Mouse (Mus musculus) left cerebral cortex, adult 11 months (tissue): ENCODE data around the gene Pllp.

Experiments
- DNase-seq: peaks from one replicate; pipeline ENCODE4 v3.0.0; 2022; ENCODE audit warnings: low spot score

The Pllp gene

DNA sequence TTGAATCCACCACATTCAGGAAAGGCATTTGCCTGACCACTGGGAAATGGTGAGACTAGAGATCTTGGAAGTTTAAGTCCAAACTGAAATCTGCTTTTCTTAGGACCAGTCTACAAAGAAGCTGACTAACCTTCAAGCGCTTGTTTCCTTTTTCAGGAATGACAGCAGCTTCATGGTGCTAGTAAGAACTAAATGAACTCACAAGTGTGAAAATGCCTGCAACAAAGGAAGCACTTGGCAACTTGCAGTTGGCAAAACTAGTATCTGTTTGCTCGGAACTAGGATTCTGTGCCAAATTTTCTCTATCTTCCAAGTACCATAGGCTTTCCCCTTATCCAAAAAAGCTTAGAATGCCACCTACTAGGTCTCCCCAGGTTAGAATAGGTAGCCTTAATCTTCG is 49.9 kb downstream of the Pllp start:
- DNase-seq, result no peak

DNA sequence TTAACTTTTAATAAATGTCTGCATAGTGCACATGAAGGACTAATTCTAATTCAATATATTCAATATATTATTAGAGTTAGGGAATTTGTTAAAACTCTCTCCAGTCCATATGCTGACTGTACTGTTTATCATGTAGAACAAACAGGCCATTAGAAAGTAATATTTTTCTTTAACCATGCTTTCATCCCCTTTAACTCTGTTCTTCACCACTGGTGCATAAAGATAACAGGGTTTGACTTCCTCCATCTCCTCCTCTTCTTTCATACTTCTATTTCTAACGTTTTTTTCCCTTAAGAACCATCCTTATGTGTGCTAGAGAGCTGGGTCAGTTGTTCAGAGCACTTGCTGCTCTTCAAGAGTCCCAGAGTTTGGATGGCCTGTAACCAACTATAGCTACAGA is 50.9 kb downstream of the Pllp start:
- no peak for DNase-seq

DNA sequence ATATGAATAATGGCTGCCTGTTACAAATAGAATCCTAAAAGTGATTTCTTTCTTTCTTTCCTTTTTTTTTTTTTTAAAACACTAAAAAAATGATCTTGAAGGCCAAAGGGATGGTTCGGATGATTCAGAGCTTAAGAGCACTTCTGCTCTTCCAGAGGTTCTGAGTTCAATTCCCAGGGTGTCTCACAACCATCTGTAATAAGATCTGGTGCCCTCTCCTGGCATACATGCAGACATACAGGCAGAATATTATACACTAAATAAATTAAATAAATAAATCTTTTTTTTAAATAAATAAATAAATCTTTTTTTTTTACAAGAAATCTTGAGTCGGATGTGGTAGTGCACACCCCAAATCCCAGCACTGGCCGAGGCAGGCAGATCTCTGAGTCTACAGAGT is 54.1 kb downstream of the Pllp start:
- DNase-seq, result no peak

DNA sequence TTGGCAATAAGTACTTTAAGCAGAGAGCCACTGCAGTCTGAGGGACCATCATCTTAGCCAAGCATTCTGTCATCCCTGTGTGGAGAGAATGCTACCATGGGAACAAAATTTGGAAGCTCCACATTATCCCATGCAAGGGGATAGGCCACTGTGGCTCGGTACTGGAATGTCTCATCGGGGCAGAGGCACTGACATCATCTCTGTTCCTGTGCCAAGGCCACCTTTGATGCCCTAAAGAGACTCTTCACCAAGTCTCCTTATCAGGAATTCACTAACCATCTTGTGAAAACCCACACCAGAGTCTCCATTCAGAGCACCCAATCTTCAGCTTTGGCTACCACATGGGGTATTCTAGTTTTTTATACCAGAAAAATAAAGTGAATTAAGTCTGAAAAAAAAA is 54.9 kb downstream of the Pllp start:
- no peak for DNase-seq

DNA sequence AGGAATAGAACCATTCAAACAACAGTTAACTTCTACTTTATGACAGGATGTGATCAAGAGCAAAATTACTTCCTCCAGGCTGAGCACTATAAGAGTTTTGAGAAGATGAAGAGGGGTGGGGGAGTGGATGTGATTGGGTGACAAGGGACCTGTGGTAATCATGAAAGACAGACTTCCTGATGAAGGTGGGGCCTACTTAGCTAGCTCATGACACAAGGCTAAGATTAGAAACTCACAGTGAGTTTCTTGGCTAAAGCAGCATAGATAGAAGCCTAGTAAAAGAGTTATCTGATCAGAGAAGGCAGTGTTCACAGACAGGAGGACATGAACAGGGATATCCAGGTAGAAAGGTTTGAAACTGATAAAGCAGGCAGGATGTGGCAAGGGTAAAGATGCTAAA is 61.9 kb downstream of the Pllp start:
- DNase-seq, result no peak

DNA sequence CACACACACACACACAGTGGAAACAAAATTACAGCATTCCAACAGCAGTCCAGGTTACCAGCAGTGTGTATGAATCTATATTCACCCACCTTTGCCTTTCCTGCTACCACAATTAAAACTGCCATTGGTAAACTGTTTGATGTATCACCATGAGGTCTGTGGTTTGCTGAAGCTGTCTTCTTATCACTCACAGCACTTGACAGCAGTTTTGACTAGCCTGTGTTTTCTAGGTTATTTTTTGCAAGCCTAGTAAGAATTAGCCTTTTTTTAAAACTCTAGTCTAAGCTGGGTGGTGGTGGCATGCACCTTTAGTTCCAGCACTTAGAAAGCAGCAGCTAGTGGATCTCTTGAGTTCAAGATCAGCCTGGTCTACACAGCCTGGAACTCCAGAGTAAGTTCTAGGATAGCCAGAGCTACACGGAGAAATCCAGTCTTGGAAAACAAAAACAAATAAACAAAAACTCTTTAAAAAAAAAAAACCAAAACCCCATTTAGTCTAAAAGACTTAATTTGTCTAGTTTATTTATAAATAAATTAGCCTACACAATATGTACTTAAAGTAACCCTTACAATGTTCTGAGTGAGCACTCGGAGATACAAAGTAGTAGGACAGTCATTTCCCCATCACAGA is 62.4 kb downstream of the Pllp start:
- no peak for DNase-seq
